In the genomic region with DNA sequence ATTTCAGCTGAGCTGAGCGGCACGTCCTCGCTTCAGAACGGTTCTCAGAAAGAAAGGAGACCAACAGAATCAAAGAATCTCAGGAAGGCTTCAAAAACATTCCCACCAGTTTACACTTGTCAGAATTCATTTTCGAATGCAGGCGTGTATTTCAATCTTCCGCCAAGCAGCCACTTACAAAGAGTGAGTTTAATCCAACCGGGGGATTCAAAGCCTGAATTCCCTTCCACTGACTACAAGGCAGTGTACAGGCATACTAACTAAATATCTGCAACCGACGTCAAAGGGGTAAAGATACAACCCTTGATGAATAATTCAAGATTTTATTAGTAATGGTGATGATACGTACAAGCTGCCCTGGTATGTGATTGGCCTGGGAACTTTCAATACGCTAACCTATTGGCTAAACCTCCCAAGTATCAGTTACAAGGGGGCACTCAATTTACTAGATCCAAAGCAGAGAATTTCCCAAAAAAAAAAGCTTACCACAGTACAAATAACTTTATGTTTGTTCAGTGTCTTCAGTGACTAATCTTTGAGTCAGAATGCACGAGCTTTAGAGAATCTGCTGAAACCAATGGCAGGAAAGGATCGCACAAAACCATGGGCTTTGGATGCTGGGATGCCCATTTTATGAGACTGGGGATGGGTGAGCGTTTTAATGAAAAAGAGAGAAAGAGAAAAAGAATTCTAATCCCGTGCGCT, we compare ENCODE assay signal across 11 mouse cellular contexts.
DNase-seq lines count a peak whose midpoint lies in the region; ATAC-seq and TF ChIP-seq lines count a peak whose summit lies in the region.
"Had no signal": no experiment of that assay in that cellular context is flagged by ENCODE, and none has a peak within 500 bp of the region (broad histone marks: within the 10 kb centered on the region; RNA-seq: fewer than 3 reads in every experiment).

No protein-coding gene starts in this region.

- TF ChIP-seq POLR2A in embryonic fibroblast, embryonic 13.5 days (IDR thresholded peaks at IDR 0.05; ENCODE audit: low read depth, low read length) = no peak

- peak overlapping the region; percentile 35; the same call in 1 of the 2 replicates for H3K9ac ChIP-seq in kidney, postnatal 0 days (ENCODE audit: low read depth, low read length)
- H3K9ac ChIP-seq in intestine, embryonic 16.5 days (ENCODE audit: low read depth, low read length) = peak overlapping the region; percentile 84
- peak overlapping the region; percentile 84 for H3K9ac ChIP-seq in neural tube, embryonic 13.5 days

- DNase-seq in kidney, postnatal 0 days (ENCODE audit: low spot score) = no peak
- no peak for DNase-seq in kidney, postnatal 14 days
- DNase-seq in right cerebral cortex, postnatal 4 days = no peak
- no peak for DNase-seq in cerebellum, postnatal 4 days (ENCODE audit: low spot score in 2 of 2)
- no peak for DNase-seq in heart, postnatal 36 days
- DNase-seq: gastrocnemius, postnatal 14 days; spleen, adult 18-20 months had no signal

- ATAC-seq in kidney, postnatal 0 days (replicated peaks; ENCODE audit: low FRiP score, low read depth) = no peak
- no peak for ATAC-seq in intestine, embryonic 16.5 days
- ATAC-seq in neural tube, embryonic 13.5 days (ENCODE audit: low read depth) = no peak

- peaks cover 29% of the 10 kb centered on the region for H3K4me1 ChIP-seq in kidney, postnatal 0 days (replicated peaks; ENCODE audit: insufficient read depth, low read length)
- H3K4me1 ChIP-seq in embryonic fibroblast, embryonic 13.5 days (ENCODE audit: control insufficient read depth, insufficient read depth, low read length) = peaks cover 14% of the 10 kb centered on the region; the same call in 1 of the 2 replicates
- H3K4me1 ChIP-seq in intestine, embryonic 16.5 days (ENCODE audit: control insufficient read depth, insufficient read depth, low read length) = peaks cover 41% of the 10 kb centered on the region
- H3K4me1 ChIP-seq in neural tube, embryonic 13.5 days (replicated peaks) = peaks cover 90% of the 10 kb centered on the region

- peak overlapping the region; percentile 57 for H3K27ac ChIP-seq in kidney, postnatal 0 days
- H3K27ac ChIP-seq in embryonic fibroblast, embryonic 13.5 days (ENCODE audit: insufficient read depth, low read length) = peak overlapping the region; percentile 39
- H3K27ac ChIP-seq in intestine, embryonic 16.5 days (ENCODE audit: low read length) = 0 out of 2 replicates have a peak overlapping the region, but pooled peaks have one; percentile 70
- no peak overlapping the region for H3K27ac ChIP-seq in neural tube, embryonic 13.5 days (replicated peaks)

- H3K4me3 ChIP-seq in kidney, postnatal 0 days (replicated peaks; ENCODE audit: low read depth, low read length) = peak overlapping the region; percentile 84
- peak overlapping the region; percentile 10 for H3K4me3 ChIP-seq in embryonic fibroblast, embryonic 13.5 days (ENCODE audit: insufficient read depth, low read length)
- peak overlapping the region; percentile 75 for H3K4me3 ChIP-seq in intestine, embryonic 16.5 days (ENCODE audit: low read length)
- peak overlapping the region; percentile 72 for H3K4me3 ChIP-seq in neural tube, embryonic 13.5 days

- intact Hi-C loops in heart, postnatal 36 days (cut with DNase I) = no loop called here

- peak overlapping the region; percentile 80 for H3K4me2 ChIP-seq in kidney, postnatal 0 days (ENCODE audit: low read length)
- H3K4me2 ChIP-seq in intestine, embryonic 16.5 days (ENCODE audit: low read depth, low read length) = peak overlapping the region; percentile 87
- peak overlapping the region; percentile 94 for H3K4me2 ChIP-seq in neural tube, embryonic 13.5 days

- no peak for TF ChIP-seq CTCF in kidney, postnatal 0 days (IDR thresholded peaks at IDR 0.05; ENCODE audit: low read depth)
- no peak for TF ChIP-seq CTCF in embryonic fibroblast, embryonic 13.5 days (IDR thresholded peaks at IDR 0.05; ENCODE audit: borderline replicate concordance, insufficient read depth, low read length)

- no peaks in the 10 kb centered on the region for H3K36me3 ChIP-seq in kidney, postnatal 0 days (ENCODE audit: insufficient read depth, low read length)
- H3K36me3 ChIP-seq in intestine, embryonic 16.5 days (ENCODE audit: control insufficient read depth, insufficient read depth, low read length) = no peaks in the 10 kb centered on the region; the same call in 1 of the 2 replicates
- no peaks in the 10 kb centered on the region for H3K36me3 ChIP-seq in neural tube, embryonic 13.5 days
- H3K36me3 ChIP-seq: G1E had no signal

- H3K27me3 ChIP-seq in kidney, postnatal 0 days (ENCODE audit: insufficient read depth, low read length) = no peaks in the 10 kb centered on the region
- no peaks in the 10 kb centered on the region for H3K27me3 ChIP-seq in intestine, embryonic 16.5 days (replicated peaks; ENCODE audit: control insufficient read depth, insufficient read depth, low read length)
- 0 out of 2 replicates have a peak, but pooled peaks cover 5% of the 10 kb centered on the region for H3K27me3 ChIP-seq in neural tube, embryonic 13.5 days

- WGBS in kidney, postnatal 0 days = 36% methylated on average over 17 of the region's 17 CpGs
- WGBS in intestine, embryonic 16.5 days = 31% methylated on average over 17 of the region's 17 CpGs
- 17% methylated on average over 17 of the region's 17 CpGs for WGBS in neural tube, embryonic 13.5 days

- no peaks in the 10 kb centered on the region for H3K9me3 ChIP-seq in kidney, postnatal 0 days (replicated peaks; ENCODE audit: low read length)
- no peaks in the 10 kb centered on the region for H3K9me3 ChIP-seq in intestine, embryonic 16.5 days (ENCODE audit: control insufficient read depth, low read length)
- H3K9me3 ChIP-seq in neural tube, embryonic 13.5 days = no peaks in the 10 kb centered on the region

Comparison
In these comparisons a context has a peak if more than half of its experiments do, and no peak if none do; other contexts are left out.
1. H3K4me3 ChIP-seq: peak in every context shown above with its lines; median percentile 84 in kidney, postnatal 0 days; 75 in intestine, embryonic 16.5 days; 72 in neural tube, embryonic 13.5 days; 10 in embryonic fibroblast, embryonic 13.5 days.